Mouse (Mus musculus): ENCODE measurements around the gene Tmem179b. TPM values are rescaled to one million over a fixed set of nuclear protein-coding genes. Genes with fewer than 3 reads are reported as not detected.

The Tmem179b gene
- polyA plus RNA-seq, 1 experiment, result 96.2 TPM

DNA sequence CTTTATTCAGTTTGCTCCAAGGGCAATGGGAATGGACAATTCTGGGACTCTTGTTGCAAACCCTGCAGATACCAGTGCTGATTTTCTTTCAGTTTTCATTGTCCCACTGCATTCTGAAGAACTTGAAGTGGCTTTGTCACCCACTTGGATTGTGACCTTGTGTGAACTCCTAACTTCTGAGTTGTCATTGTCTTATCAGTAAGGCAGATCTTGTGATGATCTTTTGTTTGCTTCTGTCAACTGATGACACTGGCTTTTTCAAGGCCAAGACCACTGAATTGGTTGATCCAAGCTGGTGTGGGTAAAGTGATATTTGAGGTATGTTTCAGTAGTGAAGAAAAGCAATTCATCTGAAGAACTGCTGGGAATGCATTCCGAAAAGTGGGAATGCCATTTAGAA, 28.9 kb downstream of the Tmem179b start:
- 92% methylated on average over 1 of the region's 1 CpGs for WGBS
- peaks cover 5% of the 10 kb centered on the region for H3K4me1 ChIP-seq (ENCODE audit: control insufficient read depth, insufficient read depth, insufficient read length, low read length)
- TF ChIP-seq CTCF (IDR thresholded peaks at IDR 0.05; ENCODE audit: extremely low read depth, insufficient read length, insufficient replicate concordance, low read depth, low read length) (no peak), POLR2A (IDR thresholded peaks at IDR 0.05; ENCODE audit: low read depth, low read length) (no peak)

DNA sequence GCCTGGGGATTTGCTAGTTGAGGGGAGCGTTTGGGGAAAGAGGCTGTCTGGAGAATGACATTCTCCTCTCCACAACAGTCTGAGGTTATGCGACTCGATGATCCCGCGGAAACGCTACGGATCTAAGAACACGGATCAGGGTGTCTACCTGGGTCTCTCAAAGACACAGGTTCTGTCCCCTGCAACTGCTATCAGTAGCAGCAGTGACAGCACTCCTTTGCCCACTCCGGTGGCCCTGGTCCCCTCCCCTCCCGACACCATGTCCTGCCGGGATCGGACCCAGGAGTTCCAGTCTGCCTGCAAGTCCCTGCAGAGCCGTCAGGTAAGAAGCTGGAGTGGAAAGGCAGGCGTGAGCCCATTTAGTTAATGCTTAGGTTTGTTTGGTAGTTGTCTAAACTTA, 32.1 kb downstream of the Tmem179b start:
- no peaks in the 10 kb centered on the region for H3K27me3 ChIP-seq (ENCODE audit: control insufficient read depth, insufficient read depth, low read length)
- WGBS, result 5% methylated on average over 14 of the region's 14 CpGs
- peak overlapping the region; percentile 69 for H3K4me3 ChIP-seq (ENCODE audit: low read depth, low read length)
- peaks cover 5% of the 10 kb centered on the region for H3K4me1 ChIP-seq (ENCODE audit: control insufficient read depth, insufficient read depth, insufficient read length, low read length)
- peaks cover 37% of the 10 kb centered on the region for H3K36me3 ChIP-seq (ENCODE audit: control insufficient read depth, insufficient read depth, low read length)
- TF ChIP-seq POLR2A (IDR thresholded peaks at IDR 0.05; ENCODE audit: low read depth, low read length) (no peak), CTCF (IDR thresholded peaks at IDR 0.05; ENCODE audit: extremely low read depth, insufficient read length, insufficient replicate concordance, low read depth, low read length) (no peak)
- H3K27ac ChIP-seq (ENCODE audit: insufficient read depth, low read depth, low read length), result peak overlapping the region; percentile 67

More for the DNA sequence above, 28.9 kb downstream of the Tmem179b start:
- no peaks in the 10 kb centered on the region for H3K27me3 ChIP-seq (ENCODE audit: control insufficient read depth, insufficient read depth, low read length)
- H3K36me3 ChIP-seq (ENCODE audit: control insufficient read depth, insufficient read depth, low read length), result peaks cover 56% of the 10 kb centered on the region
- no peak overlapping the region for H3K4me3 ChIP-seq (ENCODE audit: low read depth, low read length)
- H3K27ac ChIP-seq (ENCODE audit: insufficient read depth, low read depth, low read length), result no peak overlapping the region

DNA sequence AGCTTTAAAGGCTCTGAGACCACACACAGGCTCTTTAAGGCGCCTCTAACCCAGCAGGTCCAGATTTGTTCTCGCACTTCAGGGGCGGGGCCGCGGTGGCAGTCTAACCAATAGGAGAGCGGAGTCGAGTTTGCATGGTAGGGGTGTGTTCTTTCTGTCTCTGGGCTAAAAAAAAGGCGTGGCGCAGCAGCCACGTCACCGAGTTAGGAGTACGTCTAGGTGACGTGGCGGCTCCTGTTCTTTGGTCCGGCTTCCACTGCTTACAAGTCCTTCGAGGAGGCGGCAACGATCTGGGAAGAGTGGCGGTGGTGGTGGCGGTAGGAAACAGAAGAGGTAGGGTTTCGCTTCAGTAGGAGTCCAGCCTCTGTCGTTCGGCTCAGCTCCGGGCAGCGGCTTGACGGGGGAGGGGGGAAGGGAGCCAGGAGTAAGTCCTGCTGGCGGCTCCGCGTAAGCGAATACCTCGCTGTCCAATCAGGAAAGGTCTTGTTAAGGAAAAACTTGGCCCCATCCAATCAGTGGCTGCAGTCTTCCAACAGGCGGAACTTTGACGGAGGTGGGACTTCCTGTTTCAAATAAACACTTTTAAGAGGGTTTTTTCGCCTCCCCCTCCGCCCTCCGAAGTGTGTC, 32.9 kb downstream of the Tmem179b start, which contains the start of gene Stx5a:
Stx5a (plus strand) TSS at position 171 of the 627 bp plus-strand sequence.
- TF ChIP-seq POLR2A (IDR thresholded peaks at IDR 0.05; ENCODE audit: low read depth, low read length), result no peak; the same call in 1 of the 2 replicates
- 1% methylated on average over 36 of the region's 36 CpGs for WGBS
- H3K36me3 ChIP-seq (ENCODE audit: control insufficient read depth, insufficient read depth, low read length), result peaks cover 32% of the 10 kb centered on the region

DNA sequence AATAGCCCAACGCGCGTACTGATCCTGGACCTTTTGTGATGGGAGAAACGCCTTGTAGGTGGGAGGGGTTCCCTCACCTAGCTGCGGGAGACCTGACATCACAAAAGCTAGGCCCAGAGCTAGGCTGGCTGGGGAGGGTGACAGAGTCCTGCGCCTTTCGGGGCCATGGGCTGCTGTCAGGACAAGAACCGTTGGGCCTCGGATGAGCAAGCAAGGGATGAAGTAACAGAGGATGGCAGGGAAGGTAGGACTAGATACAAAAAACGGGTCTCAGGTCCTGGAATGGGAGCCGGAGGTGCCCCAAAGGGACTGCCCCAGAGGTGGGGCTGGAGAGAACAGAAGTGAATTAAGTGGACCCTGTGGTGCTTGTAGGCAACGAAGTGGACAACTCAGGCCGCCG, 33.7 kb downstream of the Tmem179b start, which contains the start of gene 1700092M07Rik:
1700092M07Rik (plus strand) TSS at position 116 of the 400 bp plus-strand sequence.
- no peaks in the 10 kb centered on the region for H3K27me3 ChIP-seq (ENCODE audit: control insufficient read depth, insufficient read depth, low read length)
- H3K36me3 ChIP-seq (ENCODE audit: control insufficient read depth, insufficient read depth, low read length), result peaks cover 28% of the 10 kb centered on the region
- H3K27ac ChIP-seq (ENCODE audit: insufficient read depth, low read depth, low read length), result peak within 1 kb of the TSS; percentile 96
- peak within 1 kb of the TSS; percentile 69 for H3K4me3 ChIP-seq (ENCODE audit: low read depth, low read length)
- 60% methylated on average over 14 of the region's 14 CpGs for WGBS
- TF ChIP-seq CTCF (IDR thresholded peaks at IDR 0.05; ENCODE audit: extremely low read depth, insufficient read length, insufficient replicate concordance, low read depth, low read length) (no peak), POLR2A (IDR thresholded peaks at IDR 0.05; ENCODE audit: low read depth, low read length) (no peak)
- H3K4me1 ChIP-seq (ENCODE audit: control insufficient read depth, insufficient read depth, insufficient read length, low read length), result peaks cover 5% of the 10 kb centered on the region

More for the DNA sequence above, 32.9 kb downstream of the Tmem179b start, which contains the start of gene Stx5a:
- Histone ChIP-seq H3K27ac (ENCODE audit: insufficient read depth, low read depth, low read length) (peak within 1 kb of the TSS; percentile 96), H3K27me3 (ENCODE audit: control insufficient read depth, insufficient read depth, low read length) (no peaks in the 10 kb centered on the region), H3K4me1 (ENCODE audit: control insufficient read depth, insufficient read depth, insufficient read length, low read length) (peaks cover 5% of the 10 kb centered on the region), H3K4me3 (ENCODE audit: low read depth, low read length) (peak within 1 kb of the TSS; percentile 69)

DNA sequence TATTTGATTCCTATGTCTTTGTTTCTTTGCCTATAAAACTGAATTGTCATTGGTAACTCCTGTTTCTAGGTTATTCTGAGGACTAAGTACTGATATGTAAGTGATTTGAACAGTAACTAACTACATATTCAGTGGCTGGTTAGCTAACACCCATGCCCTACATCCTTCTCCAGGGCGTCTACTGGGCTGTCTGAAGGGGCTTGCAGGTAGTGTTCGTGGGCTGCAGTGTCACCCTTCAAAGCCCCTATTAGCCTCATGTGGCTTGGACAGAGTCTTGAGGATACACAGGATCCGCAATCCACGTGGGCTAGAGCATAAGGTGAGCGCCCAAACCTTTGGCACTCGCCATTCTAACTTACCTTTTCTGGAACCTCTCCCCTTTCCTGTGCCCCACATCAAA, 34.6 kb downstream of the Tmem179b start:
- WGBS, result 93% methylated on average over 6 of the region's 6 CpGs
- TF ChIP-seq CTCF (IDR thresholded peaks at IDR 0.05; ENCODE audit: extremely low read depth, insufficient read length, insufficient replicate concordance, low read depth, low read length), result no peak
- TF ChIP-seq POLR2A (IDR thresholded peaks at IDR 0.05; ENCODE audit: low read depth, low read length), result no peak
- H3K36me3 ChIP-seq (ENCODE audit: control insufficient read depth, insufficient read depth, low read length), result peaks cover 21% of the 10 kb centered on the region
- H3K27me3 ChIP-seq (ENCODE audit: control insufficient read depth, insufficient read depth, low read length), result no peaks in the 10 kb centered on the region
- H3K4me3 ChIP-seq (ENCODE audit: low read depth, low read length), result no peak overlapping the region
- no peak overlapping the region for H3K27ac ChIP-seq (ENCODE audit: insufficient read depth, low read depth, low read length)
- peaks cover 5% of the 10 kb centered on the region for H3K4me1 ChIP-seq (ENCODE audit: control insufficient read depth, insufficient read depth, insufficient read length, low read length)

DNA sequence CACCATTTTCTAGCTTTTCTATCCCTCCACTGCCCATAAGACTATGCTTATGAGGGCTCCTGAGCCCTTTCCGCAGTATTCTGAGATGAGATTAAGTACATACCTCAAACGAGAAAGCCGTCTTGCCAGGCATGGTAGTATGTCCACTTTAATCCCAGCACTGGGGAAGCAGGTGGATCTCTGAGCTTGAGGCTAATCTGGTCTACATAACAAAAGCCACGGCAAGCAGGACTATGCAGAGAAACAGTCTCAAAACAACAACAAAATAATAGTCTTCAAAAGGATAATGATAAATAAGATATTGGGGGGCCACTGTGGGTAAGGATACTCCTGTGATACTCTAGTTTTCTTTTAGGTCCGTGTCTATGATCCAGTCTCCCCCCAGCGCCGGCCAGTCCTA, 35.4 kb downstream of the Tmem179b start:
- Histone ChIP-seq H3K4me3 (ENCODE audit: low read depth, low read length) (no peak overlapping the region), H3K27me3 (ENCODE audit: control insufficient read depth, insufficient read depth, low read length) (no peaks in the 10 kb centered on the region), H3K4me1 (ENCODE audit: control insufficient read depth, insufficient read depth, insufficient read length, low read length) (peaks cover 5% of the 10 kb centered on the region), H3K27ac (ENCODE audit: insufficient read depth, low read depth, low read length) (no peak overlapping the region), H3K36me3 (ENCODE audit: control insufficient read depth, insufficient read depth, low read length) (peaks cover 21% of the 10 kb centered on the region)
- 92% methylated on average over 7 of the region's 7 CpGs for WGBS
- no peak for TF ChIP-seq POLR2A (IDR thresholded peaks at IDR 0.05; ENCODE audit: low read depth, low read length)

DNA sequence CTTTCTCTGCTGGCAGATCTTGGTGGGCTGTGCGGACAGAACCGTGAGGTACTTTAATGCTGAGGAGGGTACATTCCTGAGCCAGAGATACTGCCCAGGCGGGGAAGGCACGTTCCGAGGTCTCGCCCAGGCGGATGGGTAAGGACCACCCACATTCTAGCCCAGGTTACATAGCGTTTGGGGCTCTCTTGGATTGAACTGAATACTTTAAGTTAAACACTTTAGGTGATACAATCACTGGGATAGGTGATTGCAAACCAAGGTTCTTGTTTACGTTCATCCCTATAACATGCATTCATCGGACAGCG, 38.2 kb downstream of the Tmem179b start:
- 2% methylated on average over 11 of the region's 11 CpGs for WGBS
- TF ChIP-seq POLR2A (IDR thresholded peaks at IDR 0.05; ENCODE audit: low read depth, low read length) (no peak), CTCF (IDR thresholded peaks at IDR 0.05; ENCODE audit: extremely low read depth, insufficient read length, insufficient replicate concordance, low read depth, low read length) (no peak)
- Histone ChIP-seq H3K4me1 (ENCODE audit: control insufficient read depth, insufficient read depth, insufficient read length, low read length) (no peaks in the 10 kb centered on the region), H3K27me3 (ENCODE audit: control insufficient read depth, insufficient read depth, low read length) (no peaks in the 10 kb centered on the region), H3K4me3 (ENCODE audit: low read depth, low read length) (peak overlapping the region; percentile 69), H3K27ac (ENCODE audit: insufficient read depth, low read depth, low read length) (no peak overlapping the region), H3K36me3 (ENCODE audit: control insufficient read depth, insufficient read depth, low read length) (peaks cover 13% of the 10 kb centered on the region)
